Mouse (Mus musculus): ENCODE data around the gene Gm21680. TPM values are rescaled to one million over a fixed set of nuclear protein-coding genes. Genes with fewer than 3 reads are reported as not detected.

Gene Gm21680
- polyA plus RNA-seq (2015; fragmentation: Nextera tagmentation; extraction: Ambion mirVana) = 0.06 and 0.25 TPM in 2 replicates

GRCm38 (mm10) chr5:25972563-25972962 lies at the start of gene Gm21680:
TSS of gene Gm21680 (minus strand) at chr5:25972663.

GRCm38 (mm10) chr5:26004698-26005097 lies 32.2 kb upstream of the Gm21680 start, which contains the start of gene Gm1979:
TSS of gene Gm1979 (minus strand) at chr5:26004798.

GRCm38 (mm10) chr5:25988550-25988949 lies 16.1 kb upstream of the Gm21680 start, which contains the start of gene Gm21698:
TSS of gene Gm21698 (minus strand) at chr5:25988650.

GRCm38 (mm10) chr5:25954317-25954716 lies 18.1 kb downstream of the Gm21680 start, which contains the start of gene Gm21671:
TSS of gene Gm21671 (minus strand) at chr5:25954417.

GRCm38 (mm10) chr5:25942281-25942680 lies 30.2 kb downstream of the Gm21680 start, which contains the start of gene Gm21663:
TSS of gene Gm21663 (minus strand) at chr5:25942381.

Other genes with a start within 250 kb of the Gm21680 start
- 4.6 and 9.3 TPM in 2 replicates for gene Actr3b, start 212.7 kb downstream of the Gm21680 start, polyA plus RNA-seq (2015; fragmentation: Nextera tagmentation; extraction: Ambion mirVana)
- gene Gm21663, start 30.3 kb downstream of the Gm21680 start, polyA plus RNA-seq (2015; fragmentation: Nextera tagmentation; extraction: Ambion mirVana) = 0.16 and 0.18 TPM in 2 replicates
- 0.11 and 0.23 TPM in 2 replicates for gene Gm21671, start 18.2 kb downstream of the Gm21680 start, polyA plus RNA-seq (2015; fragmentation: Nextera tagmentation; extraction: Ambion mirVana)
- gene Gm21698, start 16.0 kb upstream of the Gm21680 start, polyA plus RNA-seq (2015; fragmentation: Nextera tagmentation; extraction: Ambion mirVana) = 0.12 and 0.31 TPM in 2 replicates
- gene Gm1979, start 32.1 kb upstream of the Gm21680 start, polyA plus RNA-seq (2015; fragmentation: Nextera tagmentation; extraction: Ambion mirVana) = 0.12 and 0.17 TPM in 2 replicates
- 0.12 TPM in 1 of 2 replicates, not detected in the other for gene Gm5862, start 50.3 kb upstream of the Gm21680 start, polyA plus RNA-seq (2015; fragmentation: Nextera tagmentation; extraction: Ambion mirVana)
- gene Speer4a, start 66.9 kb upstream of the Gm21680 start, polyA plus RNA-seq (2015; fragmentation: Nextera tagmentation; extraction: Ambion mirVana) = 0.13 and 0.42 TPM in 2 replicates
- gene Gm7347, start 85.9 kb upstream of the Gm21680 start, polyA plus RNA-seq (2015; fragmentation: Nextera tagmentation; extraction: Ambion mirVana) = 0.06 and 0.27 TPM in 2 replicates
- gene Gm10471, start 116.6 kb upstream of the Gm21680 start, polyA plus RNA-seq (2015; fragmentation: Nextera tagmentation; extraction: Ambion mirVana) = 0.06 and 0.10 TPM in 2 replicates
- gene 5031410I06Rik, start 132.7 kb upstream of the Gm21680 start, polyA plus RNA-seq (2015; fragmentation: Nextera tagmentation; extraction: Ambion mirVana) = 0.08 TPM in 1 of 2 replicates, not detected in the other
- 0.14 and 0.30 TPM in 2 replicates for gene Gm10220, start 148.8 kb upstream of the Gm21680 start, polyA plus RNA-seq (2015; fragmentation: Nextera tagmentation; extraction: Ambion mirVana)